Mouse (Mus musculus) kidney, adult 2 months (tissue): ENCODE results near the gene Atg5. TPM values are rescaled to one million over a fixed set of nuclear protein-coding genes. Genes with fewer than 3 reads are reported as not detected.

ENCODE experiments used
- DNase-seq: peaks from one replicate; pipeline ENCODE4 v3.0.0; 2021
- H3K27ac ChIP-seq: fragments of 200-500 bp; 2 replicates; pipeline ENCODE4 v1.5.1; 2012; ENCODE audit warnings: low read depth, low read length, control low read depth, inconsistent platforms; ENCODE audit not compliant: insufficient read depth
- H3K27me3 ChIP-seq: fragments of 200-500 bp; replicated peaks from 2 replicates; pipeline ENCODE4 v1.6.1; 2012; ENCODE audit warnings: mild to moderate bottlenecking, moderate library complexity, low read length, inconsistent platforms; ENCODE audit not compliant: control insufficient read depth, insufficient read depth
- H3K36me3 ChIP-seq: fragments of 200-500 bp; 2 replicates; pipeline ENCODE4 v1.6.1; 2012; ENCODE audit warnings: mild to moderate bottlenecking, moderate library complexity, low read length, inconsistent platforms; ENCODE audit not compliant: control insufficient read depth, insufficient read depth
- H3K4me1 ChIP-seq: fragments of 200-500 bp; 2 replicates; pipeline ENCODE4 v1.6.1; 2011; ENCODE audit warnings: low read length; ENCODE audit not compliant: control insufficient read depth, insufficient read depth
- H3K4me3 ChIP-seq: fragments of 200-500 bp; 2 replicates; pipeline ENCODE4 v1.5.1; 2011; ENCODE audit warnings: mild to moderate bottlenecking, low read depth, low read length, control low read depth; ENCODE audit not compliant: insufficient read depth
- CTCF ChIP-seq: fragments of 200-500 bp; conservative IDR thresholded peaks from 2 replicates; pipeline ENCODE4 v1.5.1; 2011; ENCODE audit warnings: low read depth, mild to moderate bottlenecking, control low read depth, low read length, moderate library complexity, mixed read lengths; ENCODE audit not compliant: insufficient read depth, insufficient read length
- POLR2A ChIP-seq: fragments of 200-500 bp; IDR thresholded peaks from one replicate; pipeline ENCODE4 v1.6.1; 2011; ENCODE audit warnings: low read depth, low read length, control low read depth
- WGBS: fragments of 180-500 bp; shearing (Covaris S2); methylation state at CpG from one replicate; pipeline ENCODE4 v1.1.7; 2018; 5-methylcytosine and 5-hydroxymethylcytosine counted together
- polyA plus RNA-seq: library from polyadenylated mRNA; depleted of rRNA; stranded (reverse); fragments of >200 nt; gene quantifications from 2 replicates; pipeline ENCODE4 v1.2.3, GENCODE M21; 2012

Atg5 gene
- polyA plus RNA-seq, 1 experiment = 13.5 TPM

- Histone ChIP-seq H3K27me3 (no peaks in the 10 kb centered on the region), H3K36me3 (peaks cover 1% of the 10 kb centered on the region; the same call in 1 of the 2 replicates), H3K4me1 (no peaks in the 10 kb centered on the region), H3K4me3 (no peak overlapping the region), H3K27ac (no peak overlapping the region)
- TF ChIP-seq POLR2A = no peak
- TF ChIP-seq CTCF = no peak
- no peak for DNase-seq
- 84% methylated on average over 6 of the region's 6 CpGs for WGBS
These were observed 41.1 kb downstream of the Atg5 start for GRCm38 (mm10) chr10:44309250-44309649.

- no peaks in the 10 kb centered on the region for H3K27me3 ChIP-seq
- TF ChIP-seq CTCF = no peak
- TF ChIP-seq POLR2A = no peak
- no peak for DNase-seq
- H3K27ac ChIP-seq = no peak overlapping the region
- no peak overlapping the region for H3K4me3 ChIP-seq
- 56% methylated on average over 5 of the region's 5 CpGs for WGBS
- peaks cover 2% of the 10 kb centered on the region; the same call in 1 of the 2 replicates for H3K36me3 ChIP-seq
- no peaks in the 10 kb centered on the region for H3K4me1 ChIP-seq
These were observed 47.1 kb downstream of the Atg5 start for GRCm38 (mm10) chr10:44315276-44315675.

- Histone ChIP-seq H3K27me3 (no peaks in the 10 kb centered on the region), H3K27ac (no peak overlapping the region), H3K4me3 (no peak overlapping the region), H3K4me1 (no peaks in the 10 kb centered on the region), H3K36me3 (peaks cover 2% of the 10 kb centered on the region; the same call in 1 of the 2 replicates)
- no peak for DNase-seq
- no peak for TF ChIP-seq POLR2A
- no peak for TF ChIP-seq CTCF
- 78% methylated on average over 14 of the region's 14 CpGs for WGBS
These were observed 48.4 kb downstream of the Atg5 start for GRCm38 (mm10) chr10:44316280-44317270.

- 66% methylated on average over 1 of the region's 1 CpGs for WGBS
- H3K27ac ChIP-seq = no peak overlapping the region
- peaks cover 2% of the 10 kb centered on the region; the same call in 1 of the 2 replicates for H3K36me3 ChIP-seq
- H3K4me1 ChIP-seq = peaks cover 10% of the 10 kb centered on the region
- peak; percentile 24 for DNase-seq
- TF ChIP-seq CTCF = no peak
- TF ChIP-seq POLR2A = no peak
- H3K27me3 ChIP-seq = no peaks in the 10 kb centered on the region
- no peak overlapping the region for H3K4me3 ChIP-seq
These were observed 54.0 kb downstream of the Atg5 start for GRCm38 (mm10) chr10:44322166-44322565.

- TF ChIP-seq POLR2A (no peak), CTCF (no peak)
- Histone ChIP-seq H3K36me3 (peaks cover 2% of the 10 kb centered on the region; the same call in 1 of the 2 replicates), H3K4me1 (peaks cover 10% of the 10 kb centered on the region), H3K27ac (no peak overlapping the region), H3K4me3 (no peak overlapping the region), H3K27me3 (no peaks in the 10 kb centered on the region)
- DNase-seq = peak; percentile 10
- WGBS = 81% methylated on average over 9 of the region's 9 CpGs
These were observed 55.1 kb downstream of the Atg5 start for GRCm38 (mm10) chr10:44323070-44323775.

- Histone ChIP-seq H3K27ac (no peak overlapping the region), H3K4me1 (peaks cover 10% of the 10 kb centered on the region), H3K36me3 (peaks cover 2% of the 10 kb centered on the region; the same call in 1 of the 2 replicates), H3K27me3 (no peaks in the 10 kb centered on the region), H3K4me3 (no peak overlapping the region)
- peak; percentile 18 for DNase-seq
- TF ChIP-seq POLR2A (no peak), CTCF (no peak)
- 54% methylated on average over 8 of the region's 8 CpGs for WGBS
These were observed 55.7 kb downstream of the Atg5 start for GRCm38 (mm10) chr10:44323836-44324235.
